Mouse (Mus musculus): ENCODE results near the gene Gpr61. TPM values are rescaled to one million over a fixed set of nuclear protein-coding genes. Genes with fewer than 3 reads are reported as not detected.

Gpr61 gene
- polyA plus RNA-seq (2016; fragmentation: Nextera tagmentation; extraction: Ambion mirVana): 0.11 and 0.33 TPM in 2 replicates

GRCm38 (mm10) chr3:108154656-108155055, at the start of gene Gpr61:
TSS of gene Gpr61 (minus strand) at chr3:108154882.
- H3K27ac ChIP-seq: no peak within 1 kb of the TSS
- no peak within 1 kb of the TSS for H3K4me3 ChIP-seq
- H3K9me3 ChIP-seq: no peaks in the 10 kb centered on the region
- H3K4me1 ChIP-seq: peaks cover 33% of the 10 kb centered on the region
- no peaks in the 10 kb centered on the region for H3K36me3 ChIP-seq
- no peaks in the 10 kb centered on the region for H3K27me3 ChIP-seq (ENCODE audit: insufficient read depth, poor library complexity, severe bottlenecking)
- DNase-seq (ENCODE audit: low spot score): no peak
- WGBS: 30% methylated on average over 4 of the region's 4 CpGs

GRCm38 (mm10) chr3:108204470-108204869, 49.8 kb upstream of the Gpr61 start:
- Histone ChIP-seq H3K36me3 (peaks cover 65% of the 10 kb centered on the region), H3K9me3 (no peaks in the 10 kb centered on the region), H3K4me3 (no peak overlapping the region), H3K27ac (no peak overlapping the region), H3K4me1 (peaks cover 45% of the 10 kb centered on the region), H3K27me3 (ENCODE audit: insufficient read depth, poor library complexity, severe bottlenecking) (no peaks in the 10 kb centered on the region)
- 79% methylated on average over 11 of the region's 11 CpGs for WGBS
- DNase-seq (ENCODE audit: low spot score): no peak

DNA sequence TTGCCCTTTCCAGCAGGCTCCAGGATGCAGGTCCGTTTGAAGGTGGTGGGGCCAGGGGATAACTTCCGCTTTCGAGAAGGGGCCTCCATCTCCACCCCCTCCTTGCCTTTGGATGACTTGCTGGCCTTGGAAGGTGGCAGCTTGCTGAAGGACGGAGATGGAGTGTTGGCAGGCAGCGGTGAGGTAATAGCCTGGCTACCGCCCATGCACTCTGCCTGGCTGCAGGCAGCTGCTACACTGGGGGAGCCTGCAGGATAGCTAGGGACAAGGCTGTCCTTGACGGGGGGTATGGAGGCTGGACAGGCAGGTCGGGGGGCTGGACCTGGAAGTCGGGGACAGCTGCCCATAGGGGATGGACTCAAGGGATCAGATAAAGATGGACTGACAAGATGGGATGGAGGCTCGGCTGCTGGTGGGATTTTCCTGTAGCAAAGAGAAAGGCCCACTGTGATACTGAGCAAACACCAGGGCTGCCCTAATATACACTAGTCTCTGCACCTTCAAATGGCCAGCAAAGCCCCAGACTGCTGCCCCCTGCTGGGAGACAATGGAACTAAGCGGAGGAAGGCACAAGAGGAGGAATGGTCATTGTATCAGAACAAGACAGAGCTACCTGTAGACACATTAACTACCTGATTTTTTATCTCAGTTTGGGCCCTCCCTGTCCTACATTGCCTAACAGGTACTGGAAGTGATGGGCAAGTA, 49.1 kb upstream of the Gpr61 start:
- peaks cover 40% of the 10 kb centered on the region for H3K4me1 ChIP-seq
- H3K9me3 ChIP-seq: no peaks in the 10 kb centered on the region
- DNase-seq (ENCODE audit: low spot score): peak; percentile 89
- no peaks in the 10 kb centered on the region for H3K27me3 ChIP-seq (ENCODE audit: insufficient read depth, poor library complexity, severe bottlenecking)
- peaks cover 70% of the 10 kb centered on the region for H3K36me3 ChIP-seq
- whole genome bisulfite sequencing: 76% methylated on average over 11 of the region's 11 CpGs
- H3K27ac ChIP-seq: no peak overlapping the region
- no peak overlapping the region for H3K4me3 ChIP-seq

GRCm38 (mm10) chr3:108203212-108203611, 48.5 kb upstream of the Gpr61 start:
- no peaks in the 10 kb centered on the region; the same call in 1 of the 2 replicates for H3K27me3 ChIP-seq (ENCODE audit: insufficient read depth, poor library complexity, severe bottlenecking)
- H3K36me3 ChIP-seq: peaks cover 73% of the 10 kb centered on the region
- H3K4me3 ChIP-seq: no peak overlapping the region
- no peak for DNase-seq (ENCODE audit: low spot score)
- 91% methylated on average over 13 of the region's 13 CpGs for WGBS
- no peak overlapping the region for H3K27ac ChIP-seq
- no peaks in the 10 kb centered on the region for H3K9me3 ChIP-seq
- H3K4me1 ChIP-seq: peaks cover 35% of the 10 kb centered on the region

GRCm38 (mm10) chr3:108202506-108202905, 47.8 kb upstream of the Gpr61 start:
- no peak for DNase-seq (ENCODE audit: low spot score)
- Histone ChIP-seq H3K4me1 (peaks cover 33% of the 10 kb centered on the region), H3K9me3 (no peaks in the 10 kb centered on the region), H3K27me3 (ENCODE audit: insufficient read depth, poor library complexity, severe bottlenecking) (no peaks in the 10 kb centered on the region; the same call in 1 of the 2 replicates), H3K36me3 (peaks cover 67% of the 10 kb centered on the region), H3K27ac (no peak overlapping the region), H3K4me3 (no peak overlapping the region)

DNA sequence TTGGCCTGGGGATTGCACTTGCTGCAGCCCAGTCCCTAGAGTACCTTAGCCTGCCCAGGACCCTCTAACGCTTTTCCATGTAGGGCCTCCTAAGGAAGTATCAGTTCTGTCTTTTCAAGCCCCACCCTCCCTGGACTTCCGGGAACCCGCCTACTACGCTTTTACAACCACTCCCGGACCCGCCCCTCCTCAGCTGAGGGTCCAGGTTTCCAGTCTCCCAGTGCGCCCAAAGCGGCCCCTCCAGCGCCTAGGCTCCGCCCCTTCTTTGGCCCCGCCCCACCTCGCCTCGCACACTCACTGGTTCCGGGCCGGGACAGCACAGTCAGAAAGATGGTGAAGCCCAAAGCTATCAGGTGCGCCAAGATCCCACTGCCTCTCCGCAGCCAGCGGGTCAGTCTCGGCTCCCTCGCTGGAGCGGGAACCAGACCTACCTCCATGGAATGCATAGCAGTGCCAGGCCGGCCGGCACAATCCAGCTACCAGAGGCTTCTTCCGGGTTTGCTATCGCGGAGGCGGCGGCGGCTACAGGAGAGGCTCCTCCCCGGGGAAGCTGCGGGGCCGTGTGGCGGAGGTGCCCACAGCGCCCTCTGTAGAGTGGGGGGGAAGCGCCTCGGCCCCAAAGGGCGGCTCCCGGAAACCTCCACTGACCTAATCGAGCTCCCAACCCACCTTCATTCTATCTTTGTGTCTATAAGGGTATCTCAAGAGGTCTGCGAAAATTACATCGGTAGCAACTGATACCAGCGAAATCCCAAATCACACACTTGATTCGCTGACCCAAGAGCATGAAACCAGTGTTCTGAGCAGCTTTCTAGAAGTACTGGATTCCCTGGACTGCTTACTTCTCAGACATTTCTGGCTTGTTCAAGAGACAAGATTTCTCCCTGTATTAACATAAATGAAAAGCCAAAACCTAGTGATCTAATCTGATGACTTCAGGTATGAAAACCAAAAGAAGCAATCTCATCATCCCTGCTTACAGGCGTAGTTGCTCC, 45.9 kb upstream of the Gpr61 start, which contains the start of gene Cyb561d1:
Gene Cyb561d1 (minus strand): TSS at position 884 of the 995 bp plus-strand sequence.
- H3K27ac ChIP-seq: peak within 1 kb of the TSS; percentile 90
- peak; percentile 98 for DNase-seq (ENCODE audit: low spot score)
- 2% methylated on average over 44 of the region's 44 CpGs for WGBS
- peak within 1 kb of the TSS; percentile 80 for H3K4me3 ChIP-seq
- H3K9me3 ChIP-seq: no peaks in the 10 kb centered on the region
- no peaks in the 10 kb centered on the region; the same call in 1 of the 2 replicates for H3K27me3 ChIP-seq (ENCODE audit: insufficient read depth, poor library complexity, severe bottlenecking)
- H3K4me1 ChIP-seq: peaks cover 51% of the 10 kb centered on the region
- H3K36me3 ChIP-seq: peaks cover 48% of the 10 kb centered on the region

GRCm38 (mm10) chr3:108199231-108199630, 44.5 kb upstream of the Gpr61 start:
- peak overlapping the region; percentile 90; the same call in 1 of the 2 replicates for H3K27ac ChIP-seq
- DNase-seq (ENCODE audit: low spot score): no peak
- peaks cover 34% of the 10 kb centered on the region for H3K36me3 ChIP-seq
- no peaks in the 10 kb centered on the region; the same call in 1 of the 2 replicates for H3K27me3 ChIP-seq (ENCODE audit: insufficient read depth, poor library complexity, severe bottlenecking)
- 0 out of 2 replicates have a peak overlapping the region, but pooled peaks have one; percentile 80 for H3K4me3 ChIP-seq
- WGBS: 91% methylated on average over 6 of the region's 6 CpGs
- peaks cover 59% of the 10 kb centered on the region for H3K4me1 ChIP-seq
- no peaks in the 10 kb centered on the region for H3K9me3 ChIP-seq

- WGBS: 19% methylated on average over 14 of the region's 14 CpGs
- H3K4me3 ChIP-seq: peak overlapping the region; percentile 25; the same call in 1 of the 2 replicates
- DNase-seq (ENCODE audit: low spot score): no peak
- H3K9me3 ChIP-seq: no peaks in the 10 kb centered on the region
- no peaks in the 10 kb centered on the region; the same call in 1 of the 2 replicates for H3K27me3 ChIP-seq (ENCODE audit: insufficient read depth, poor library complexity, severe bottlenecking)
- H3K27ac ChIP-seq: peak overlapping the region; percentile 53
- H3K4me1 ChIP-seq: peaks cover 60% of the 10 kb centered on the region
- H3K36me3 ChIP-seq: peaks cover 16% of the 10 kb centered on the region; the same call in 1 of the 2 replicates
Observed at GRCm38 (mm10) chr3:108197066-108197497, 42.4 kb upstream of the Gpr61 start.

DNA sequence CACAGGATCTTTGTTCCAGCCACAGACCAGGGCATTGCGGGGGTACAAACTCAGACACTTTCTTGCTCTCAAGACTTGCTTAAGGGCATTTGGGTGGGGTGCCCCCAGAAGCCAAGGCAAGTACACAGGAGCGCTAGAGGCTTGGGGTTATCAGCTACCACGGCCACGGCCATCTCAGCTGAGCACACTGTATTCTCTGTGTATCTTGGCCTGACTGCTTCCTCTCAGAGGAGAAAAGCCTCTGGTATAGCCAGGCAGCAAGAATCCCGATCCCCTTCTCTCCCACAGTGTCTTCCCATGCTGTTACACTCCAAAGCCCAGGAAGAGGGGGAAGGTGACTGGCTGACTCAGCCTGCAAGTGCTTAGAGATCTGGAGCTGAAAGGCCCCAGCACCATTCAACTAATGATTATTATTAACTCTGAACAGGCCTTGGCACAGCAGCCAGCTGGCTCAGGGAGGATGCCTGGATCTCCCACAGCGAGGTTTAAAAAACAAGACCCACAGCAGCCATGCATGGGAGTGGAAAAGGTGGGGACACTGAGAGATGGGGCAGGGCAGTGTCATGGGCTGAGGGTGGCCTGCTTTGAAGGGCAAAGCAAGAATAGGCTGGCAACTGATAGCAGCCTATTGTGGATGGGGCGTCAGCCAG, 41.4 kb upstream of the Gpr61 start:
- no peak overlapping the region for H3K27ac ChIP-seq
- H3K4me1 ChIP-seq: peaks cover 56% of the 10 kb centered on the region
- WGBS: 62% methylated on average over 7 of the region's 7 CpGs
- H3K4me3 ChIP-seq: no peak overlapping the region
- no peaks in the 10 kb centered on the region; the same call in 1 of the 2 replicates for H3K27me3 ChIP-seq (ENCODE audit: insufficient read depth, poor library complexity, severe bottlenecking)
- no peak for DNase-seq (ENCODE audit: low spot score)
- no peaks in the 10 kb centered on the region for H3K9me3 ChIP-seq
- peaks cover 11% of the 10 kb centered on the region; the same call in 1 of the 2 replicates for H3K36me3 ChIP-seq

- WGBS: 74% methylated on average over 4 of the region's 4 CpGs
- H3K27ac ChIP-seq: no peak overlapping the region
- peaks cover 56% of the 10 kb centered on the region for H3K4me1 ChIP-seq
- H3K4me3 ChIP-seq: no peak overlapping the region
- H3K27me3 ChIP-seq (ENCODE audit: insufficient read depth, poor library complexity, severe bottlenecking): no peaks in the 10 kb centered on the region; the same call in 1 of the 2 replicates
- no peak for DNase-seq (ENCODE audit: low spot score)
- H3K36me3 ChIP-seq: peaks cover 11% of the 10 kb centered on the region; the same call in 1 of the 2 replicates
- no peaks in the 10 kb centered on the region for H3K9me3 ChIP-seq
Observed at GRCm38 (mm10) chr3:108195287-108195686, 40.6 kb upstream of the Gpr61 start.

GRCm38 (mm10) chr3:108193686-108194085, 39.0 kb upstream of the Gpr61 start:
- H3K27me3 ChIP-seq (ENCODE audit: insufficient read depth, poor library complexity, severe bottlenecking): peaks cover 11% of the 10 kb centered on the region
- H3K27ac ChIP-seq: no peak overlapping the region
- H3K4me3 ChIP-seq: no peak overlapping the region
- no peaks in the 10 kb centered on the region for H3K9me3 ChIP-seq
- no peak for DNase-seq (ENCODE audit: low spot score)
- WGBS: 39% methylated on average over 4 of the region's 4 CpGs
- H3K4me1 ChIP-seq: peaks cover 55% of the 10 kb centered on the region
- 0 out of 2 replicates have a peak, but pooled peaks cover 6% of the 10 kb centered on the region for H3K36me3 ChIP-seq

DNA sequence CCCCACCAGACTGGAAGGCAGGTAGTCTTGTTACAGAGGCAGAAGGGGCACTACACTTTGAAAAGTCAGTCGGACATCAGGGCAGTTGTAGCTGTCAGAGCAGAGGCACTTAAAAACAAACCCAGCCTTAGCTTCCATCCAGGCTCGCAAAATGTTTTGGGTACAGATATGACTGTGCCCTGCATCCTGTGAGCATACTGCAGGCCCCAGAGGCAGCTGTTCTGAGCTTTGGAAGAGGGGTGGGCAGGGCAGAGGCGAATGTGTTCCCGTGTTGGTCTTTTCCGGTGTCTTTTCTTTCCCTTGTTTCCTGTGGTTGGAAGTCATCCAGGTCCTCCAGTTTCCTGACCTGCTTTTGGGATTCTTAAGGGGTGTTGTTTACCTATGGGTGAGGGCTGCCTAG, 35.2 kb upstream of the Gpr61 start:
- Histone ChIP-seq H3K27me3 (ENCODE audit: insufficient read depth, poor library complexity, severe bottlenecking) (peaks cover 42% of the 10 kb centered on the region), H3K36me3 (no peaks in the 10 kb centered on the region), H3K9me3 (no peaks in the 10 kb centered on the region), H3K27ac (no peak overlapping the region), H3K4me1 (peaks cover 39% of the 10 kb centered on the region), H3K4me3 (0 out of 2 replicates have a peak overlapping the region, but pooled peaks have one; percentile 3)
- no peak for DNase-seq (ENCODE audit: low spot score)
- 55% methylated on average over 5 of the region's 5 CpGs for WGBS
